ENCODE assay signal across 8 mouse cellular contexts in genomic region chr7:27731946-27732345, GRCm38 (mm10). TPM values are rescaled to one million over a fixed set of nuclear protein-coding genes. Genes with fewer than 3 reads are reported as not detected.
DNase-seq lines count a peak whose midpoint lies in the region; ATAC-seq and TF ChIP-seq lines count a peak whose summit lies in the region.

No protein-coding gene starts in this region.

- no peaks in the 10 kb centered on the region for H3K36me3 ChIP-seq in heart, embryonic 15.5 days
- no peaks in the 10 kb centered on the region for H3K36me3 ChIP-seq in forebrain, postnatal 0 days (ENCODE audit: insufficient read depth)
- H3K36me3 ChIP-seq in midbrain, embryonic 13.5 days, result no peaks in the 10 kb centered on the region

- DNase-seq in heart, adult 18-20 months, result no peak
- DNase-seq in Muller cell, postnatal 12 days (ENCODE audit: inconsistent ontology term), result peak; percentile 63
- no peak for DNase-seq in forebrain, postnatal 0 days
- DNase-seq in left cerebral cortex, adult 8-10 months (ENCODE audit: low spot score in 2 of 2), result no peak
- no peak for DNase-seq in right cerebral cortex, postnatal 25 days
- DNase-seq in thymus, postnatal 14 days, result no peak

- peak overlapping the region; percentile 80 for H3K9ac ChIP-seq in heart, embryonic 15.5 days
- peak overlapping the region; percentile 93 for H3K9ac ChIP-seq in forebrain, postnatal 0 days
- peak overlapping the region; percentile 93 for H3K9ac ChIP-seq in midbrain, embryonic 13.5 days (replicated peaks)

- peak overlapping the region; percentile 94 for H3K27ac ChIP-seq in heart, embryonic 15.5 days
- H3K27ac ChIP-seq in forebrain, postnatal 0 days (ENCODE audit: low read depth, low read length), result peak overlapping the region; percentile 100
- peak overlapping the region; percentile 99 for H3K27ac ChIP-seq in midbrain, embryonic 13.5 days

- peak overlapping the region; percentile 85 for H3K4me3 ChIP-seq in heart, embryonic 15.5 days
- peak overlapping the region; percentile 77 for H3K4me3 ChIP-seq in forebrain, postnatal 0 days (ENCODE audit: low read depth, low read length)
- H3K4me3 ChIP-seq in midbrain, embryonic 13.5 days (replicated peaks), result peak overlapping the region; percentile 78

- 6% methylated on average over 12 of the region's 12 CpGs for WGBS in heart, embryonic 15.5 days
- 1% methylated on average over 12 of the region's 12 CpGs for WGBS in forebrain, postnatal 0 days
- WGBS in midbrain, embryonic 13.5 days, result 2% methylated on average over 12 of the region's 12 CpGs

- no peaks in the 10 kb centered on the region for H3K27me3 ChIP-seq in heart, embryonic 15.5 days
- no peaks in the 10 kb centered on the region for H3K27me3 ChIP-seq in forebrain, postnatal 0 days (ENCODE audit: insufficient read depth, low read length)
- H3K27me3 ChIP-seq in midbrain, embryonic 13.5 days, result no peaks in the 10 kb centered on the region

- peaks cover 20% of the 10 kb centered on the region for H3K4me1 ChIP-seq in heart, embryonic 15.5 days (replicated peaks)
- H3K4me1 ChIP-seq in forebrain, postnatal 0 days (ENCODE audit: insufficient read depth), result peaks cover 30% of the 10 kb centered on the region
- H3K4me1 ChIP-seq in midbrain, embryonic 13.5 days (replicated peaks), result peaks cover 36% of the 10 kb centered on the region

- no peak for TF ChIP-seq CTCF in forebrain, postnatal 0 days (IDR thresholded peaks at IDR 0.05; ENCODE audit: low read depth)

- no peak for ATAC-seq in heart, embryonic 15.5 days (replicated peaks; ENCODE audit: insufficient number of reproducible peaks, insufficient read depth, low FRiP score, low read depth)
- ATAC-seq in forebrain, postnatal 0 days, result peak; percentile 16; the same call in 1 of the 2 replicates
- ATAC-seq in midbrain, embryonic 13.5 days, result no peak

- peak overlapping the region; percentile 80 for H3K4me2 ChIP-seq in heart, embryonic 15.5 days
- H3K4me2 ChIP-seq in forebrain, postnatal 0 days (ENCODE audit: low read depth), result peak overlapping the region; percentile 60
- H3K4me2 ChIP-seq in midbrain, embryonic 13.5 days (replicated peaks), result peak overlapping the region; percentile 56

- no peaks in the 10 kb centered on the region for H3K9me3 ChIP-seq in heart, embryonic 15.5 days (replicated peaks)
- H3K9me3 ChIP-seq in forebrain, postnatal 0 days (ENCODE audit: low read length), result no peaks in the 10 kb centered on the region
- no peaks in the 10 kb centered on the region for H3K9me3 ChIP-seq in midbrain, embryonic 13.5 days

RNA-seq across cellular contexts. Expression of gene Zfp60, which starts 0.8 kb away (rescaled TPM):
- polyA plus RNA-seq in heart, embryonic 15.5 days (2015; fragmentation: Nextera tagmentation; extraction: Ambion mirVana), result 15.4 and 21.9 TPM in 2 replicates
- total RNA-seq in heart, adult 18-20 months (2021), result 1 to 10 TPM; 9.0 to 9.1 TPM
- total RNA-seq in forebrain, postnatal 0 days (2014; rRNA removed), result 41.3 and 46.0 TPM in 2 replicates
- 24.3 and 44.3 TPM in 2 replicates for polyA plus RNA-seq in forebrain, postnatal 0 days (2015; fragmentation: Nextera tagmentation; extraction: Ambion mirVana)
- 142 and 143 TPM in 2 replicates for polyA plus RNA-seq in midbrain, embryonic 13.5 days (2015; fragmentation: Nextera tagmentation; extraction: Ambion mirVana)
- total RNA-seq in left cerebral cortex, adult 8-10 months (2022), result 10 to 100 TPM; 38.2 to 46.6 (median 42.1) TPM

RNA-seq across cellular contexts. Expression of gene Zfp607b, which starts 42.8 kb away (rescaled TPM):
- 2.0 and 2.9 TPM in 2 replicates for polyA plus RNA-seq in heart, embryonic 15.5 days (2015; fragmentation: Nextera tagmentation; extraction: Ambion mirVana)
- total RNA-seq in heart, adult 18-20 months (2021), result under 1 TPM; 0.69 to 0.85 TPM
- total RNA-seq in forebrain, postnatal 0 days (2014; rRNA removed), result 8.5 and 10.6 TPM in 2 replicates
- polyA plus RNA-seq in forebrain, postnatal 0 days (2015; fragmentation: Nextera tagmentation; extraction: Ambion mirVana), result 5.7 and 6.5 TPM in 2 replicates
- polyA plus RNA-seq in midbrain, embryonic 13.5 days (2015; fragmentation: Nextera tagmentation; extraction: Ambion mirVana), result 12.8 and 13.2 TPM in 2 replicates
- 10 to 100 TPM in 2 of 4 experiments, 1 to 10 TPM in 2; 9.7 to 12.2 (median 10.7) TPM for total RNA-seq in left cerebral cortex, adult 8-10 months (2022)

RNA-seq across cellular contexts. Expression of gene Map3k10, which starts 57.5 kb away (rescaled TPM):
- polyA plus RNA-seq in heart, embryonic 15.5 days (2015; fragmentation: Nextera tagmentation; extraction: Ambion mirVana), result 3.7 and 4.5 TPM in 2 replicates
- total RNA-seq in heart, adult 18-20 months (2021), result 10 to 100 TPM; 19.1 to 21.7 TPM
- 117 and 126 TPM in 2 replicates for total RNA-seq in forebrain, postnatal 0 days (2014; rRNA removed)
- 20.8 and 22.5 TPM in 2 replicates for polyA plus RNA-seq in forebrain, postnatal 0 days (2015; fragmentation: Nextera tagmentation; extraction: Ambion mirVana)
- polyA plus RNA-seq in midbrain, embryonic 13.5 days (2015; fragmentation: Nextera tagmentation; extraction: Ambion mirVana), result 11.0 and 12.7 TPM in 2 replicates
- total RNA-seq in left cerebral cortex, adult 8-10 months (2022), result 100 to 1,000 TPM; 166 to 174 (median 173) TPM
